Mouse (Mus musculus) urinary bladder, adult 18-20 months (tissue): ENCODE data around the gene Clptm1.

ENCODE experiments used
- DNase-seq, 2 experiments: peaks; one replicate each; pipeline ENCODE4 v3.0.0; 2022; ENCODE audit warnings: low spot score in 2 of 2, mixed read lengths in 2 of 2

The Clptm1 gene

DNA sequence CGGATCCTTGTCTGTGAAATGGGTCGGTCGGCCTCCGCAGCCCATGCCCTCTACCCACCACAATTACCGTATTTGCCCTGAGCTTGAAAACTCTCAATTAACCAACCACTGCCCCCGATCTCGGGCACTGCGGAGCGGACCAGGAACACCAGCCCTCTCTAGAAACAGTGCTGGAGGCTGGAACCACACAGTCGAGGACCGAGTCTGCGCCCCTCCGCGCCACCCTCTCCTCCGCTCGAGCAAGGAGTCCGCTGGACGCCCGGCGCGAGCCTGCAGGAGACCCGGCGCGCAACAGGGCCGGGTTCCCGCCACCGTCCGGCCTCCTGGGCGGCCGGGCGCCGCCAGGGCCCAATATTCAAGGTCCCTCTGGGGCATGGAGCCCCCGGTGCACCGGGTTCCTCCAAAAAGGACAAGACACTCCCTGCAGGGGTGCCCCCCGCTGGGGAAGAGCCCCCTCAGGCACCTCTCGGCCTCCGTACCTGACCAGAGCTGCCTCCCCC is 328 bp downstream of the Clptm1 start:
- DNase-seq = no peak

DNA sequence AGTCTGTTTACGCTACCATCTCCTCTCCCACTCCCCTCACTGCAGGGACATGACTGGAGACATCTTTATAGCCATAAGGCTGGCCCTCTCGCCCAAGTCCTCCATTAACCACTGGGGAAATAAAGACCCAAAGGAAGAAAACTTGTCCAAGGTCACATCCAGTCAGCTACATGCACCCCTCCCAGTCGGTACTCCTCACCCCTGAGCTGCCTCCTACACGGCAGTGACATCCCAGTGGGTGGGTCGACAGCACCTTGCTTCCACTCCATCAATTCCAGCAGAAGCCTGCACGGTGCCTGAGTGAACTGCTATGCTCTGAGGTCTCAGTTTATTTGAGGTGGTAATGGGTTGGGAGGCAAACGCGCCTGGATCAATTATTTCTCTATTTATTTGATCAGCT is 893 bp downstream of the Clptm1 start:
- DNase-seq = no peak

GRCm38 (mm10) chr7:19652614-19653013 is 12.2 kb downstream of the Clptm1 start:
- DNase-seq = no peak

DNA sequence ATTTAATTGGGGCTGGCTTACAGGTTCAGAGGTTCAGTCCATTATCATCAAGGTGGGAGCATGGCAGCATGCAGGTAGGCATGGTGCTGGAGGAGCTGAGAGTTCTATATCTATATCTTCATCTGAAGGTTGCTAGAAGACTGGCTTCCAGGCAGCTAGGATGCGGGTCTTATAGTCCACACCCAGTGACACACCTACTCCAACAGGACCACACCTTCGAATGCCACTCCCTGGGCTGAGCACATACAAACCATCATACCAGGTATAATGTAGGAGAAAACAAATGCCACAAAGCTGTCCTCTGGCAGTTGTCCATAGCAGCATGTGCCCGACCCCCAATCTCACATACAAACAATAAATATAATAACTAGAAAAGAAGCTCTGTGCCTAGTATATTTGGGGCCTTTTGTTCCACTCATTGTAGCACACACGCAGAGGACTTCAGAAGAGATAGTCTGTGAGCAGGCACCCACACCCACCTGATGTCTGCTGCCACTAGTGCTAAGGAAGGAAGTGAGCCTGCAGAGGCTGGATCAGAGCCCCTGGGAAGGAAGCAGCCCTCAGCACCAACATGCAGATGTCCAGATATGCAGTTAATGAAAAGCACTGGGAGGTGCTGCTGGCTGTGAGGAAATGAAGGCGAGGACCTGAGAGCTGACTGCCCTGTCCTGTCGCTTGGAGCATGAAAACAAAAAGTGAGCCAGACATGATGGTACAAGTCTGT is 13.6 kb downstream of the Clptm1 start:
- no peak for DNase-seq

GRCm38 (mm10) chr7:19641223-19641622 is 23.6 kb downstream of the Clptm1 start:
- no peak for DNase-seq

DNA sequence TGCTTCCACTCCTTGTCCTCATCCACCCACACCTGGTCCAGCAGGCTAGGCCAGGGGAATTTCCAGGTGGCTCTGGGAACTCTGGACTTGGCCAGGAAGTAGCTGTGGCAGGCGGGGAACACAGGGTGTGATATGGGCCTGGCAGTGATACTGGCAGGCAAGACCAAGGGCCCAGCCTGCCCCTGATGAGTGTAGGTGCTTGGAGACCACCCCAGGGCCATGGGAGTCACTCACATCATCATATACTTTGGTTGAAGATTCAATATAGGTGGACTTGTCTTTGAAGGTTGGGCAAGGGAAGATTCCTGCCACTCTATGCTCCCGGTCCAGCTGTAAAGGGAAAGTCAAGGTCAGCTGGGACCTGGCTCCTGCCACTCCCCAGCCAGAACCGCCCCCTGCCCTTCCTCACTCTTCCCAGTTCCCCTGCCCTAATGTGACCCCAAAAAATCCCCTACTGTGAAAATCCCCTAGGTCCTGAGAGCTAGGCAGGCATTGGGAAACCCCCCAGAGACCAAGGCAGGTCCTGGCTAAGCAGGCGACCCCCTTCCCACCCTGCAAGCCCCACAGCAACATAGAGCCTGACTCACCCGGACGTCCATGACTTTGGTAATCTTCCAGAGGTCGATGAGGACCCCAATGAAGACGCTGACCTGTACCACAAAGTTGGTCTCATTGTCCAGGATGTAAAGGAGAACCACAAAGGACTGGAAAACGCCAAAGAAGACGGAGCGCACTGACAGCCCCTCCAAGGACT is 29.6 kb downstream of the Clptm1 start:
- no peak for DNase-seq

- no peak for DNase-seq
Measured at GRCm38 (mm10) chr7:19634591-19634990, 30.2 kb downstream of the Clptm1 start.

- no peak for DNase-seq
Measured at GRCm38 (mm10) chr7:19633855-19634254, 31.0 kb downstream of the Clptm1 start.

- DNase-seq = no peak
Measured at GRCm38 (mm10) chr7:19633197-19633596, 31.6 kb downstream of the Clptm1 start.

- no peak for DNase-seq
Measured at GRCm38 (mm10) chr7:19632720-19633119, 32.1 kb downstream of the Clptm1 start.

- no peak for DNase-seq
Measured at GRCm38 (mm10) chr7:19632275-19632674, 32.6 kb downstream of the Clptm1 start.

GRCm38 (mm10) chr7:19629361-19629734 is 35.5 kb downstream of the Clptm1 start, which contains the start of gene Relb:
Relb (minus strand) TSS chr7:19629438.
- DNase-seq = peak; percentile 87 to 88

DNA sequence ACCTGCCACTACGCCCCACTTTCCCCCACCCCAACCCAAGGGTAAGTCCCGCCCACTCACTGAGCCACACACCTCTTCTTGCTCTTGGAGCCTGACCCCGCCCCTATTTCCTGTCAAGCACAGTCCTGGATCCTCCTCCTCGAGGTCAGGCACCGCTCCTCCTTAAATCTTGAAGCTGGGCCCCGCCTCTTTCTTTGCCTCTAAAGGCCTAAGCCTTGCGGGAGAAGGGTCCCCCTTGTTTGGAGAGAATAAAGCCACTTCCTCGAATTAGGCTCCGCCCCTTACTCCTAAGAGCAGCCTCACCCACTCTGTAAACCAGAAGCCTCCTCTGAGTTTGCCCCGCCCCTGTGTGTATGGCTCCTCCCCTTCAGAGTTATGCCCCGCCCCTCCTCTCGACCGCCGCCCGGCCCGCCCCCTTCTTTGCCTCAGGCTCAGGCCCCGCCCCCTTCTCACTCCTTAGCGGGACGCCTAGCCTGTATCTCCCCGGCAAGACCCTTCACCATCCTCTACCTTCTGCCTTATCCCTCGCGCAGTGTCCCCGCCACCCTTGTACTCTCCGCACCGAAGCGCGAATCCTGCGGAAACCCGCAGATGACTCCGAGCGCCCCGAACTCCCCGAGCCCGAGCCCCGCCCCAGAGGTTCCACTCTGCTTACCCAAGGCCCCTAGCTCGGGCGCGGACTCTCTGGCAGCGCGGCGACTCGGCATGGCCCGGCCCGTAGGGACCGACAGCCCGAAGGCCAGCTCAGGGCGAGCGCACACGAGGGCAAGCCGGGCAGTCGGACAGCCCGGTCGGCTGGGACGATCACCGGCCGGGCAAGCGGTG is 36.1 kb downstream of the Clptm1 start:
- peak; percentile 94 to 97 for DNase-seq

DNA sequence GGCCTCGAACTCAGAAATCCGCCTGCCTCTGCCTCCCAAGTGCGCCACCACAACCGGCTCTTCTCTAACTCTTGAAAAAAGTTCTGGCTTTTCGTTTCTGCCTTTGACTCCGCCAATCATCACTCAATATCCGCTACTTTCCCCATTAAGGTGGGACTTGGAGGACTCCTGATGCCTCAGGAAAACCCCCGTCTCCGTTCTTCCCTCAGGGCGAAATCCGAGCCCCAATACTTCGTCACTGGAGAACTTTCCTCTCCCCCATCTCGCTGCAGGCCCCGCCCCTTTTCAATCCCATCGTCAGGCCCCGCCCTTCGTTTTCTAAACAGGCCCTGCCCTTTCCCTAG is 36.7 kb downstream of the Clptm1 start:
- no peak for DNase-seq

DNA sequence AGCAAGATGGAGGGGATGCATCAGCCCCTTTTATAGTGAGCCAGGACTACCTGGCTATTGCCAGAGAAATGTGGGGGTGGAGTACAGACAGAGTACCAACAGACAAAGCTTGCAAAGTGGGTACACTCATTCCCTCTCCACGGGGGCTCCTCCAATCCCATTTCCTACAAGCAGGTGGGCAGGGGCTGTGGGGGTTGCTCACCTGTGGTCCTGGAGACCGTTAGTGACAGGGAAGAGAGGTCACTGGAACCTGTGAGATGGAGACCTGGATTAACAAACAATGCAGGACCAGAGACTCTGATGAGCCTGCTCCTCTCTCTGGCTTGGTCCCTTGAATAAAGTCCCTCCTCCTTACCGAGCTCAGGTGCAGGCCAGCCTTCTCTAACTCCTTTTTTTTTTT is 37.1 kb downstream of the Clptm1 start:
- no peak for DNase-seq

GRCm38 (mm10) chr7:19623433-19623832 is 41.4 kb downstream of the Clptm1 start:
- no peak for DNase-seq

DNA sequence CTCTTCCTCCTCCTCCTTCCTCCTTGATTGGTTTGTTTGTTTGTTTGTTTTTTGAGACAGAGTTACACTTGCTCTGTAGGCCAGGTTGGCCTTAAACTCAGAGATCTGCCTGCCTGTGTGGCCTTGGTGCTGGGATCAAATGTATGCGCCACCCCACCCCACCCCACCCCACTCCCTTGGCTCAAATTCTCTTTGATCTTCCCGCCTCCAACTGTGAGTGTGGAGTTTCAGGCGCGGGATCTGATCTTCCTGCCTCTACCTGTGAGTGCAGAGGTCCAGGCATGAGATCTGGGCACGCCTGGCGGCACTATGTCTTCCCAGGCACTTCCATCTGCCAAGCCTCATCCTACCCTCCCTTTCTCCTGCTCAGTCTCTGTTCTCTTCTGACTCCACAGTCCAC is 42.6 kb downstream of the Clptm1 start:
- DNase-seq = no peak

GRCm38 (mm10) chr7:19620811-19621210 is 44.0 kb downstream of the Clptm1 start:
- DNase-seq = no peak

- DNase-seq = peak; percentile 43 to 53
Measured at GRCm38 (mm10) chr7:19619004-19619801, 45.6 kb downstream of the Clptm1 start.

DNA sequence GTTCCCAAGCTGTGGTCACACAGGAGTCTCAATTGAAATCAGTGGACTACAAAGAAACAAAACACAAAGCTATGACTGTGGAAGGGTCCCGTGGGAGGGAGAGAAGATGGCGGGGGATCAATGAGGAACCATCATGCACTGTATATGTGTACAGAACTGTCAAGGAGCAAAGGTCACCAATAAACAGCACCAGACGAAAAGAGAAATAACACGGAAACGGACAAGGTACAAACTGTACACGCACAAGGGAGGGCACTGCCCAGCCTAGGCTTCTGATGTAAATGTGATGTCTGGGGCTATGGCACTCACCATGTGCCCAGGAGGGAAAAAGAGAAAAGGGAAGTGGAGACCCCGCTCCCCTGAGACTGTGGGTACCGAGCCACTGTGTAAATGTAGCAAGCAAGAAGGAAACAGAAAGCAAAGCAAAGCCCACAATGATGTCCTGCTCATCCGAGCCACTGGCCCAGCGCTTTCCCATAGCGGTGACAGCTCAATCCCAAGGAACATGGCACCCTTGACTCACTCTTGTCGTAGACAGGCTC is 49.7 kb downstream of the Clptm1 start:
- no peak for DNase-seq

- DNase-seq = no peak
Measured at GRCm38 (mm10) chr7:19610969-19611368, 53.9 kb downstream of the Clptm1 start.
